Mouse (Mus musculus) forebrain, postnatal 0 days (tissue): Measurements from ENCODE around the gene Ankrd44. TPM values are rescaled to one million over a fixed set of nuclear protein-coding genes. Genes with fewer than 3 reads are reported as not detected.
A peak's percentile ranks its signal among the peaks of the same experiment; 100 is the strongest.

Source experiments
- ATAC-seq: fragments of 200-750 bp; cut with Nextera tagmentation; 2 replicates; pipeline ENCODE4 v1.8.0; 2017; ENCODE audit warnings: mild to moderate bottlenecking, moderate library complexity
- DNase-seq: peaks from one replicate; pipeline ENCODE4 v3.0.0-alpha.2; 2015
- H3K27ac ChIP-seq: fragments of 300-500 bp; sonication (generic); 2 replicates; pipeline ENCODE4 v1.5.1; 2014; ENCODE audit warnings: low read depth, mild to moderate bottlenecking, antibody characterized with exemption, low read length, moderate library complexity, mixed read lengths
- H3K27me3 ChIP-seq: fragments of 300-500 bp; sonication (generic); 2 replicates; pipeline ENCODE4 v1.6.1; 2014; ENCODE audit warnings: mild to moderate bottlenecking, low read length, mixed read lengths; ENCODE audit not compliant: insufficient read depth
- H3K36me3 ChIP-seq: fragments of 300-500 bp; sonication (generic); 2 replicates; pipeline ENCODE4 v1.6.1; 2014; ENCODE audit warnings: mild to moderate bottlenecking, moderate library complexity; ENCODE audit not compliant: insufficient read depth
- H3K4me1 ChIP-seq: fragments of 300-500 bp; sonication (generic); 2 replicates; pipeline ENCODE4 v1.6.1; 2014; ENCODE audit warnings: antibody characterized with exemption; ENCODE audit not compliant: insufficient read depth
- H3K4me2 ChIP-seq: fragments of 300-500 bp; sonication (generic); 2 replicates; pipeline ENCODE4 v1.6.1; 2014; ENCODE audit warnings: low read depth, mild to moderate bottlenecking, moderate library complexity
- H3K4me3 ChIP-seq: fragments of 300-500 bp; sonication (generic); 2 replicates; pipeline ENCODE4 v1.5.1; 2014; ENCODE audit warnings: low read depth, low read length, mixed read lengths
- H3K9ac ChIP-seq: fragments of 300-500 bp; sonication (generic); 2 replicates; pipeline ENCODE4 v1.6.1; 2014; ENCODE audit warnings: mild to moderate bottlenecking
- H3K9me3 ChIP-seq: fragments of 300-500 bp; sonication (generic); 2 replicates; pipeline ENCODE4 v1.6.1; 2016; ENCODE audit warnings: low read length
- CTCF ChIP-seq: sonication (generic); IDR thresholded peaks from 2 replicates; pipeline ENCODE4 v1.5.1; 2016; ENCODE audit warnings: antibody characterized with exemption, control low read depth, low read depth
- WGBS: fragments of 180-500 bp; shearing (Covaris S2); extraction: QIAGEN DNeasy Blood & Tissue Kit; methylation state at CpG from one replicate; pipeline ENCODE4 v1.1.7; 2014; 5-methylcytosine and 5-hydroxymethylcytosine counted together
- polyA plus RNA-seq: library from polyadenylated mRNA; unstranded; fragments of >200 nt; fragmentation: Nextera tagmentation; extraction: Ambion mirVana; gene quantifications from 2 replicates; pipeline ENCODE4 v1.2.1, GENCODE M21; 2015
- total RNA-seq: library from RNA; depleted of rRNA; stranded (reverse); fragments of >200 nt; gene quantifications from 2 replicates; pipeline ENCODE4 v1.2.3, GENCODE M21; 2014

The Ankrd44 gene
- total and polyA plus RNA-seq, 2 experiments from 2014 or later: 12.8 to 88.1 TPM

- Histone ChIP-seq H3K4me1 (peaks cover 5% of the 10 kb centered on the region; the same call in 1 of the 2 replicates), H3K36me3 (no peaks in the 10 kb centered on the region), H3K4me2 (no peak overlapping the region), H3K4me3 (no peak overlapping the region), H3K9me3 (no peaks in the 10 kb centered on the region), H3K27ac (no peak overlapping the region), H3K27me3 (no peaks in the 10 kb centered on the region), H3K9ac (no peak overlapping the region)
- ATAC-seq (peak; percentile 38; the same call in 1 of the 2 replicates), DNase-seq (no peak)
- WGBS: 67% methylated on average over 7 of the region's 7 CpGs
- no peak for TF ChIP-seq CTCF
These were observed 13.7 kb downstream of the Ankrd44 start for GRCm38 (mm10) chr1:54912290-54913062.

GRCm38 (mm10) chr1:54911256-54911610 lies 15.0 kb downstream of the Ankrd44 start:
- no peaks in the 10 kb centered on the region for H3K9me3 ChIP-seq
- TF ChIP-seq CTCF: no peak
- H3K4me3 ChIP-seq: no peak overlapping the region
- H3K4me2 ChIP-seq: no peak overlapping the region
- no peak overlapping the region for H3K9ac ChIP-seq
- no peaks in the 10 kb centered on the region for H3K36me3 ChIP-seq
- ATAC-seq (no peak), DNase-seq (no peak)
- no peaks in the 10 kb centered on the region for H3K27me3 ChIP-seq
- 92% methylated on average over 1 of the region's 1 CpGs for WGBS
- peaks cover 14% of the 10 kb centered on the region for H3K4me1 ChIP-seq
- no peak overlapping the region for H3K27ac ChIP-seq

GRCm38 (mm10) chr1:54910489-54911255 lies 15.5 kb downstream of the Ankrd44 start:
- Histone ChIP-seq H3K9ac (no peak overlapping the region), H3K36me3 (no peaks in the 10 kb centered on the region), H3K27me3 (no peaks in the 10 kb centered on the region), H3K4me2 (no peak overlapping the region), H3K27ac (no peak overlapping the region), H3K9me3 (no peaks in the 10 kb centered on the region), H3K4me1 (peaks cover 17% of the 10 kb centered on the region), H3K4me3 (no peak overlapping the region)
- no peak for ATAC-seq
- no peak for TF ChIP-seq CTCF
- no peak for DNase-seq
- 83% methylated on average over 5 of the region's 5 CpGs for WGBS

- no peaks in the 10 kb centered on the region for H3K9me3 ChIP-seq
- DNase-seq: no peak
- H3K4me1 ChIP-seq: peaks cover 17% of the 10 kb centered on the region
- TF ChIP-seq CTCF: no peak
- no peak for ATAC-seq
- no peak overlapping the region for H3K9ac ChIP-seq
- H3K27me3 ChIP-seq: no peaks in the 10 kb centered on the region
- no peaks in the 10 kb centered on the region for H3K36me3 ChIP-seq
- WGBS: 84% methylated on average over 3 of the region's 3 CpGs
- H3K27ac ChIP-seq: no peak overlapping the region
- no peak overlapping the region for H3K4me3 ChIP-seq
- no peak overlapping the region for H3K4me2 ChIP-seq
These were observed 17.4 kb downstream of the Ankrd44 start for GRCm38 (mm10) chr1:54908786-54909185.

GRCm38 (mm10) chr1:54907066-54907639 lies 19.0 kb downstream of the Ankrd44 start:
- WGBS: 42% methylated on average over 15 of the region's 15 CpGs
- Histone ChIP-seq H3K4me3 (no peak overlapping the region), H3K36me3 (no peaks in the 10 kb centered on the region), H3K9me3 (no peaks in the 10 kb centered on the region), H3K9ac (no peak overlapping the region), H3K4me2 (peak overlapping the region; percentile 11; the same call in 1 of the 2 replicates), H3K27me3 (no peaks in the 10 kb centered on the region), H3K4me1 (peaks cover 17% of the 10 kb centered on the region), H3K27ac (no peak overlapping the region)
- TF ChIP-seq CTCF: no peak
- ATAC-seq (no peak), DNase-seq (no peak)

GRCm38 (mm10) chr1:54906322-54906721 lies 19.9 kb downstream of the Ankrd44 start:
- H3K27ac ChIP-seq: no peak overlapping the region
- H3K27me3 ChIP-seq: no peaks in the 10 kb centered on the region
- H3K4me2 ChIP-seq: no peak overlapping the region
- DNase-seq (peak; percentile 38), ATAC-seq (peak; percentile 83)
- peaks cover 17% of the 10 kb centered on the region for H3K4me1 ChIP-seq
- H3K9me3 ChIP-seq: no peaks in the 10 kb centered on the region
- whole genome bisulfite sequencing: 75% methylated on average over 8 of the region's 8 CpGs
- peak overlapping the region; percentile 18; the same call in 1 of the 2 replicates for H3K9ac ChIP-seq
- TF ChIP-seq CTCF: no peak
- no peak overlapping the region for H3K4me3 ChIP-seq
- no peaks in the 10 kb centered on the region for H3K36me3 ChIP-seq

- no peaks in the 10 kb centered on the region for H3K9me3 ChIP-seq
- H3K9ac ChIP-seq: no peak overlapping the region
- H3K27ac ChIP-seq: no peak overlapping the region
- DNase-seq (no peak), ATAC-seq (no peak)
- peaks cover 17% of the 10 kb centered on the region for H3K4me1 ChIP-seq
- no peaks in the 10 kb centered on the region for H3K36me3 ChIP-seq
- 67% methylated on average over 7 of the region's 7 CpGs for WGBS
- no peak overlapping the region for H3K4me3 ChIP-seq
- TF ChIP-seq CTCF: no peak
- no peaks in the 10 kb centered on the region for H3K27me3 ChIP-seq
- no peak overlapping the region for H3K4me2 ChIP-seq
These were observed 20.6 kb downstream of the Ankrd44 start for GRCm38 (mm10) chr1:54905632-54906031.
